Mouse (Mus musculus) small intestine, adult 2 months (tissue): ENCODE data around the gene Gm14548. TPM values are rescaled to one million over a fixed set of nuclear protein-coding genes. Genes with fewer than 3 reads are reported as not detected.

Experiments used
- polyA plus RNA-seq: library from polyadenylated mRNA; depleted of rRNA; stranded (reverse); fragments of >200 nt; gene quantifications from 2 replicates; pipeline ENCODE4 v1.2.3, GENCODE M21; 2012; rRNA removed

The Gm14548 gene
- polyA plus RNA-seq, 1 experiment: 0.11 TPM

Other genes starting within 250 kb of the Gm14548 start
- 2.4 and 5.1 TPM in 2 replicates for gene Leng1, start 232.3 kb downstream of the Gm14548 start, polyA plus RNA-seq
- gene Tmc4, start 220.6 kb downstream of the Gm14548 start, polyA plus RNA-seq: 119 and 229 TPM in 2 replicates
- 50.3 and 92.2 TPM in 2 replicates for gene Tsen34, start 205.3 kb downstream of the Gm14548 start, polyA plus RNA-seq
- gene Mboat7, start 204.6 kb downstream of the Gm14548 start, polyA plus RNA-seq: 33.0 and 59.6 TPM in 2 replicates
- gene Rps9, start 194.1 kb downstream of the Gm14548 start, polyA plus RNA-seq: 1,258 and 1,397 TPM in 2 replicates
- gene Pirb, start 177.7 kb downstream of the Gm14548 start, polyA plus RNA-seq: 4.7 and 5.2 TPM in 2 replicates
- 0.11 and 0.18 TPM in 2 replicates for gene Gm15448, start 72.4 kb downstream of the Gm14548 start, polyA plus RNA-seq
- gene Pira2, start 53.1 kb downstream of the Gm14548 start, polyA plus RNA-seq: 0.41 and 0.83 TPM in 2 replicates
- gene Lilra6, start 17.4 kb upstream of the Gm14548 start, polyA plus RNA-seq: 0.42 and 1.2 TPM in 2 replicates
- 6.9 and 9.2 TPM in 2 replicates for gene Lair1, start 165.1 kb upstream of the Gm14548 start, polyA plus RNA-seq
- 21.5 and 23.4 TPM in 2 replicates for gene Ttyh1, start 221.3 kb upstream of the Gm14548 start, polyA plus RNA-seq
- gene Leng8, start 238.9 kb upstream of the Gm14548 start, polyA plus RNA-seq: 272 and 372 TPM in 2 replicates